Mouse (Mus musculus) testis, postnatal 10 days (tissue): ENCODE results near the gene Dnaja4.
"Not testable (repeated sequence)": the region's sequence is repeated elsewhere in the genome, so short reads cannot be mapped to it uniquely, and the experiment has no call there.

Experiments used
- DNase-seq: peaks from one replicate; pipeline ENCODE4 v3.0.0; 2021; ENCODE audit warnings: low spot score

The Dnaja4 gene

DNA sequence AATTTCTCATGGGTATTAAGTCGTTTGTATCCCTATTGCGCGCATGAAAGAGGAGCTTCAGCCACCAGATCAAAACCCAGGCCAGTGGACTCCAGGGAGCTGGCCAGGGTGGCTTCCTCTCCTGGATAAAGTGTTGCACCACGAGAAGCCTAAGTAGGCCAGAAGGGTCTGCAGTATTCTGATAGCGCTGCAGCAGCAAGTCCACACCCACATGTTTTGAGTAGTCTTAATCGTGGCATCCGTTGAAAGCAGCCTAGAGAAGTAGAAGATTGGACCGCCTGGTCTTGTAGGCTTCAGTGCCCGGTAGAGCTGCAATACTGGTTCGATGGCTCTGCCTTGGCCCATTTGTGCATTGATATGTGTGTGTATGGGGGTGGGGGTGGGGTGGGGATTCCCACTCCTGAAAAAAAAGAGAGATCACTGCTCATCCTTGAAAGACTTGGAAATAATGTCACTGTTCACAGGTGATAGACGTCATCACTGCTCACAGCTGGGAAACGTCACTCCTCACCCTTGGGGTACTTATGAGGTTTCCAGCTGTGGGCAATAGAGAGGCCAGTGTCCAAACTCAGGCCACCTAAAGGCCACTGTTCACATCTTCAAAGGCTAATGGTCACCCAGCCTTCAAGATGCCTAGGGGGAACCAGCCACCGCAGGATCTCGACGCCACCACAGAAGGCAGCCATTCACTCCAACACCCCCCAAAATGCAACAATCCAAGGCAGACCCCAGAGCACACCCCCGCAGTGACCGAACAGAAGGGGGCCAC, at the start of gene Dnaja4:
Dnaja4 (plus strand) TSS at position 556 of the 769 bp plus-strand sequence.
- no peak for DNase-seq

DNA sequence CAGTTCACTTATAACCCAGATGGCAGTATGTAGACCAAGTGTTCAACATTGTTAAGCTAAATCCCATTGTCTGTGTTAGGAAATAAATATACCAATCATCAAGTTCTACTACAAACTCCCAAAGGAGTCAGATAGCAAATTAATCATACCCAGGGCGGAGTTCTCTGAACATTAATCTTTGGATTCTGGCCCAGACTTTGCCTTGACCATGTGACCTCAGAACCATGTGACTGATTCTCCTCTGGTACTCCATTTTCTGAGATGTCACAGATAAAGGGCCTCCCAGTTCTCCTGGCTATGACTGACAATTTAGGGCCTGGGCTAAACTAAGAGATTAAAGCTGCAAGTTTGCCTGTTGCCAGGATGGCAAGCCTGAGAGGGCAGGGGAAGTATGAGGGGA, 49.3 kb upstream of the Dnaja4 start:
- DNase-seq: no peak

DNA sequence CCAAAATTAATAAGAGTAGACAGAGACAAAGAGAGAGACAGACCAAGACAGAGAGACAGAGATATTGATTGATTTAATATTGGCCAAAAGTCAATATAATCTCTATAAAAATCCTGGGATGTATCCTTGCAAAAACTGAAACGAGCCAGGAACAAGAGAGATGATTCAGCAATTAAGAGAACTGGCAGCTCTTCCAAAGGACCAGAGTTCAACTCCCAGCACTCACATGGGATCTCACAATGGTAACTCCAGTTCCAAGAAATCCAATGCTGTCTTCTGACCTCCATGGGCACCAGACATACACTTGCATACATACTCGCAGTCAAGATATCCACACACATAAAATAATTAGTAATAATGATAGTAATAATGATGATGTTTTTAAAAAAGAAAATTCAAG, 45.9 kb upstream of the Dnaja4 start:
- no peak for DNase-seq

DNA sequence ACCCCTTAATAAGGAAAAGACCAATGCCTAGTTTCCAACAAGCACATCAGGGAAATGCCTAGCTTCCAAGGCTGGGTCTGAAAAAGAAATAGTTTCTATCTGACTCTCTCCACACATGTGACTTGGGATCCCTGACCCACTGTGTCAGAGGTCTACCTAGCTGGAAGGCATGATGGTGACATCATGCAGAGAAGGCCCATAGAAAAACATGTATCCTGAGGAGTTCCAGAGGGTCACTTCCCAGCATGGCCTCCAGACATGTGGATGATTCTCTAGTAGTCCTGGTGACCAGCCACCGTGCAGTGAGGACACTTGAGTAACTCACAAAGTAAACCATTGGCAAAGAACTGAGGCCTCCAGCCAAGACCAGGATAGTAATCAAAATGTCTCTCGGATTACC, 42.8 kb upstream of the Dnaja4 start:
- no peak for DNase-seq

DNA sequence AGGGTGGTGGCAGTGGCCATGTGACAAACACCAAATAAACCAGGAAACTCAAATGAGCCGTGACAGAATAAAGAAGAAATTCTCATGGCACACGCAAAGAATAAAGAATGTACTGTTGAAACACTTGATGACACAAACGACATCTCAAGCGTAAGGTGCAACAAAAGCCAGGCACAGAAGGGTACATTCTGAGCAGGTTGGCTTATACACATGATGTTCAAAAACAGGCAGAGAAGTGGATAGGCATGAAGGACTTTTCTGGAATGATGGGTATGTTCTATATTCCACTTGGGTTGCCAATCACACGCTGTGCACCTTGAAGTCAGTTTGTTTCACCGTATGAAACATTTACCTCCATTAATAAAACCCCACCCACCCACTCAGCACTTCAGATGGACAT, 42.3 kb upstream of the Dnaja4 start:
- DNase-seq: no peak

DNA sequence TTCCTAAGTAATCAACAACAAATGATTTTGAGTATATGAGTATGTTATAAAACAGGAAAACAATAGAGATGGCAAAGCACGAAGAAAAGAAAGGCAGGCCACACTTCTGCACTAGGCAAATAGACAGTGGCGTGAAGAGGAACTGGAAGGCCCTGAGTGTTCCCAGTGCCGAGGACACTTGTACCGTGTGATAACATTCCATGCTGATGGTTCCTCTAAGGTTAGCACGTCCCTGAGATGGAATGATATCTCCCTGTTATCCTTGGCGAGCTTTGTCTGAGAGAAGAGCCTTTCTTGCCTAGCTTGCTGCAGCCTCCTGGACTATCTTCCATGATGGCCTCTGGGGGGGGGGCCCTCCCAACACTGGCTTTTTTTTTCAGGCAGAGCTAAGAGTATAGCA, 39.9 kb upstream of the Dnaja4 start:
- peak; percentile 45 for DNase-seq

DNA sequence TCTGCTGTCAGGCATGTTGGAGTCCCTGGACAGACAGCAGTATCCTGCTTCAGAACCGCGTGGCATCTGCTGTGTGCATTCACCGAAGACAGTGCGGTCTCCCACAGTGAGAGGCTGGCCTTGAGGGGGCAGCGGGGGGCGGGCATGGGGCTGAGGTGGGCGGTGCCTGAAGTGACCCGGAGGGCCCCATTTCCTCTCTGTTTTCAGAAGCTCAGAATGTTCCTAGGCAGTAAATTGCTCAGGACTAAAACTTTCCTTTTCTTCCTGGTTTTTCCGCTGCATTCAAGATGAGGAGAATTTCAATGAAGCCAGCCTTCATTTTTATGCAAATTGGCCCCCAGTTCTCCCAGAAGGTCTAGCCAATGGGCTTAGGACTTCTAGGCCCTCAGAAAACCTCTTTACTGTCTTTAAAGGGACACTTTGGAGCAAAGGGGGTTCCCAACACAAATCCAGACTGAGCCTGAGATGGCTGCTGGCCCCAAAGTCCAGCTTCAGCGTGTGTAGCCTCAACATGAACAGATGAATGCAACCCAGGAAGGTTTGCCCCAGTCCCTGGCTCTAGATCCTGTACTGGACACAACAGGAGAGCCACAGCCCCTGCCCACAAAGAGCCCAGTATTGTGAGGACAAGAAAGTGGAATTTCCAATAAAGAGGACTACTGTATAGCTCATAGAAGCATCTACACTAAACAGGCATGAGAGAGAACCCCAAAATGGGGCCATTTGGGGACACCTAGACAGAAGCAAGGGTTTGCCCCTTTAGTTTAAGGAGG, 36.9 kb upstream of the Dnaja4 start, which contains the start of gene Acsbg1:
Acsbg1 (minus strand) TSS at position 266 of the 773 bp plus-strand sequence.
- peak; percentile 83 for DNase-seq

DNA sequence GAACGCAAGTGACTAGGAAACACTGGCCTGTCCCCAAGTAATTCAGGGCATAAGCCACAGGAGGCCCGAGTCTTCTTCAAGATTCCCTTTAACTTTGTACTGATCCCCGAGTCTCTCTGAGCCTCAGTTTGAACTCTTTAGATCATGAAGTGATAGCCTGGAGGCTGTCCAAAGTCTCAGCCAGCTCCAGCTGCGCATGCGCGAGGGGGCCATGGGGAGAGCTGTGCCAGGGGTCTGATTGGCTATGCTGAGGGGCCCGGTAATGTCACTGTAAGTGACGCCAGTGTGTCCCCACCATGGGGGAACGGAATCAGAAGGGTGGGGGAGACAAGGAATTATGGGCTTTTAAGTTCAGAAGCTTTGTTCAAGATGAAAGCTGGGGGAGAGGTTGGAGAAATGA, 34.3 kb upstream of the Dnaja4 start:
- peak; percentile 70 for DNase-seq

DNA sequence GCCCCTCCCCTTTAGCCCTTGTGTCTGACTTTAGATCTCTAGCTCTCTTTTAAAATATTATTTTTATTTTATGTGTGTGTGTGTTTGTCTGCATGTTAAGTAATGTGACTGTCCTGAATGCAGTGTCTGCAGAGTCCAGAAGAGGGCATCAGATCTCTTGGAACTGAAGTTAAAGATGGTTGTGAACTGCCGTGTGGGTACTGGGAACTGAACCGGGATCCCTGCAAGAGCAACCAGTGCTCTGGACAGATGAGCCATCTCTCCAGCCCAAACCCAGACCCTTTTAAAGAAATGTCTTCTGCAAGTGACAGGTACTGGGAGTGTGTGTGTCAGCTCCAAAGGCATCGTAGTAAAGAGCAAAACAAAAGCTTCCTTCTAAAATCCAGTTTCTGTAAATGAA, 32.6 kb upstream of the Dnaja4 start:
- DNase-seq: no peak

DNA sequence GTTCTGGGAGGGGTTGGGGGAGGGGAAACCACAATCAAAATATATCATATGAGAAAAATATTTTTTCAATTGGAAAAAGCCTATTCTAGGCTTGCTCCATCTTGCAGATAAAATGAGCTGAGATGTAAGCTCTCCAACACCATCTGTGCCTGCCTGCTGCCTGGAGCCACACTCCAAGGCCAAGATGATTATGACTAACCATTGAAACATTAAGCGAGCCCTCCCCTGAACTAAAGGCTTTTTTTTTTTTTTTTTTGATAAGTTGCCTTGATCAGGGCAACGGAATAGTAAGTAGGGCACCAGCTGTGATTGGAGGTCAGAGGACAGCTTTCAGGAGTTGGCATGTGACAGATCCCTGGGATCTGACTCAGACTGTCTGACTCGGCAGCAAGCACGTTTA, 30.2 kb upstream of the Dnaja4 start:
- no peak for DNase-seq

DNA sequence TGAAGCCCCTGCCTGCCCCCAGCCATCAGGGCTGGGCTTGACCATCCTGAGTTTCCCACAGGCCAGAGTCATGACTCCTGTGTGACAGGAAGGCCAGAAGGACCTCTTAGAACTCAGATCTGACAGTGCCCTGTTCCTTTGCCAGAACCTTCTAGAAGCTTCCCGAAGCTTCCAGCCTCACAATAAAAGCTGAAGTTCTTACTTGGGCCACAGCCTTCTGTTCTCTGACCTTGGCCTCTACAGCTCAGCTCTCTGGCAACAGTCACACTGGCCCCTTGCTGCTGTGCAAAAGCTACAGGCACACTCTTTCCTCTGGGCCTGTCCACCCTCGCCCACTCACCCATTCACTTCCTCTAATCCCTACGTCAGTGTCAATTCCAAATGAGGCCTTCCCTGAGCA, 26.7 kb upstream of the Dnaja4 start:
- no peak for DNase-seq

DNA sequence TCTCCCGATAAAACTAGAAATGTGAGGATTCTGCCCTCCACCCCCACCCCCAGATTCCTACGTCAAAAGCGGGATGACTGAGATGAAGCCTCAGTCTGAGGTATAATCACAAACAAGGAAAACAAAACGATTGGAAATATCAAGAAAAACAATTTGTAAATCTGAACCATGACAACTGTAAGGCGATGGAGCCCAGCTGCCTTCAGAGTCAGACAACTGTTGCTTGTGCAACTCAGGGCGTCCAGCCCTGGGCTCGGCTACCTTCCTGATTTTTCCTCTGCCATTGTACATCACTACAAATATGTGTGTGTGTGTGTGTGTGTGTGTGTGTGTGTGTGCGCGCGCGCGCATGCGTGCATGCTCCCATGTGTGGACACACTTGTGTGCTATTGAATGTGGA, 24.8 kb upstream of the Dnaja4 start:
- no peak for DNase-seq

DNA sequence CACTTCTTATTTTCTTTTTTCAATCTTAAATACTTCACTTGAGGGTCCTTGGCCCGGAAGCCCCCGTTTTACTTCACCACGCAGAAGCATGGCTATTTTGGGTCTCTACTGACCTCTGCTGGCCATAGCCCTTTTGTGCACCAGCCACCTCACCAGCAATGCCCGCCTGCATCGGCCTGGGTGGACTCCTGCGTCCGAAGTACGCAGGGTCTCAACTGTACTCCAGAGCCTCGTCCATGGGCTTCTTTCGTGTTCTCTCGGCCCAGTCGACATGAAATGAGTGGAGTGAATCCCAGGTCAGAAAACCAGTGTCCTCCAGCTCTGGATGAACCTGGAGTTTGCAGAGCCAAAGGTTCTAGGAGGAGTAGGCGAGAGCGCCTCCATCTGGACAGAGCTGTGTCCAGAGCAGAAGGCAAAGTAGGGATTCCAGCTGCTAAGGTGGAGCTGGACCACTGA, 22.1 kb upstream of the Dnaja4 start:
- DNase-seq: peak; percentile 87

DNA sequence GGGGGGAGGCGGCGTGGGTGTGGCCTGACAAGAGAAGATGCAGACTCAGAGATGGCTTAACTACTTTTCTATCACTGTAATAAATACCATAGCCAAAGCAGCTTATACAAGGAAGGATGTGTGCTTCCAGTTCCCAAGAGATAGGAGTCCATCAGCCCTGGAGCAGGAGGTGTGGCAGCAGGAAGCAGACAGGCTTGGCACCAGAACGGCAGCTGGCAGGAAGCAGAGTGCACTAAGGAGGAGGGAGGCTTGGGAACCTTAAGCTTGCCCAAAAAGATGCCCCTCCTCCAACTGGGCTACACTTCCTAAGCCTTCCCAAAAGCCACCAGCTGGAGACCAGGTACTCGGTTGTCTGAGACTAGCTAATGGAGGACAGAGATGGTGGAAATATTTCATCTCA, 15.8 kb upstream of the Dnaja4 start:
- DNase-seq: no peak

DNA sequence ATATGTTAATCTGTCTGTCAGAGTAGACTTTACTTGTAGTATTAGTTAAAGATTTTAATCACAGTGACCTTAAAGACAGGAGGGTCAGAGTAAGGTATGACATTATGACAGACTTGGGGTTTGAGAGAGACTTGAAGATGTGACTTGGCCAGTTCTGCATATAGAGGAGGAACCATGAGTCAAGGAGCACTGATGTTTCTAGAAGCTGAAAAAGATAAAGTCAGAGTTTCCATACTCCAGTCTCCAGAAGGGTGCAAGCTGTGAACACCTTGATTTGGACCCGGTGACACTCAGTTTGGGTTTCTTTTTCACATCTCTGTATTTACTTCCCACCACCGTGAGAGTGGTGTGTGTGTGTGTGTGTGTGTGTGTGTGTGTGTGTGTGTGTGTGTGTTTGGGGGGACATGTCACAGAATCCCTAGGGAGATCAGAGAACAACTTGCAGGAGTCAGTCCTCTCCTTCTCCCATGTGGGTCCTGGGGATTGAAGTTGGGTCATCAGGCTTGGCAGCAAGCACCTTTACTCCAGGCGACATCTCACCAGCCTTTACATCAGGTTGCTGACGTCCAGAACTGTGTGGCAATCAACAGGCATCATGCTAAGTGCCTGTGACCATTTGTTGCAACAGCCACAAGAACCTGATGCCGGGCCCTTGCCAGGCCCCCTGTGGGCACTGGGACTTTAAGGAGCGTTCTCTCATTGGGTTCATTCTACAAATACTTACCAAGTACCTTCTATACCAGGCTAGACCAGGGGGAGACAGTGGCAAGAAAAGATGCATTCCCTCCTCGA, 14.7 kb upstream of the Dnaja4 start:
- DNase-seq: no peak

DNA sequence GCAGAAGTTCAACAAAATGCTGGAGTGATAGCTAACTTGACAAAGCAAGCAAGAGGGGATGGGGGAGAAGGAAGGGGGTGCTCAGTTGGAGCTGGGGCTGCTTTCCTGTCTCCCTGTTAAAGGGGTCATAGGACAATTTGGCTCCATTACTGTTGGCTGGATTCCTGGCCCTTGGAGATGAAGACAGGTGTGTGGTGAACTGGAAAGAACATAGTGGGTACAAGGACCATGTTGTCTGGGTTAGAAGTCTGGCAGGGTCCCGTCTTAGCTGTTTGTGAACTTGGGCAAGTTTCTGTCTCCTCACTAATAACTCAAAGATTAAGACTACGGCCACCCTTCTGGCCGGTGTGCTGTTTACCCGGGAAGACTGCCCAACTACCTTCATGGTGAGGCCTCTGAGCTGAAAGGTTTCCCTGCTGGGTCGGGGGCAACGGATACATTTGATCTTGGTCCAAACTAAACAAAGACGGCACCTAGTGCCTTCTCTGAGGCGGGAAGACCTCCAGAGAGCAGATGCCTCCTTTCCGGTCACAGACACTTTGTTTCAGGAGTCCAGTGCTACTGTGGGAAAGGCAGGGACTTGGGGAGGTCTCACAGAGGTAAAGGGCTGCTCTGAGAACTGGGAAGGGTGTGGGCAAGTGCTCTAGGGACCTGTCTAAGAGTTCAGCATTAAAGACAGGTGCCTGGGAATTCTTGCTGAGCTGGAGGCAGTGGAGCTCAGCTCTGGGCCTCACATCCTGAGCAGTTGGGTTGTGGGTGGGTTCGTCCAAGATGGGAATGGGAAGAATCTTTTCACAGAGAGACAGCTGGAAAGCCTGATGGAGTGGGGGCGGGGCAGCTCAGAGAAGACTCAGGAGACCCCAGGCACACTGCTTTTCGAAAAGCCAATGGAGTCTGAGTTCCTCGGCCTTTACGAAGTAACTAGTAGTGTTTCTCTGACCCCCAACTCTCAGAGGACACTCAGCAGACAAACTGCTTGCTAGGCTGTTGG, 11.1 kb upstream of the Dnaja4 start:
- no peak for DNase-seq

DNA sequence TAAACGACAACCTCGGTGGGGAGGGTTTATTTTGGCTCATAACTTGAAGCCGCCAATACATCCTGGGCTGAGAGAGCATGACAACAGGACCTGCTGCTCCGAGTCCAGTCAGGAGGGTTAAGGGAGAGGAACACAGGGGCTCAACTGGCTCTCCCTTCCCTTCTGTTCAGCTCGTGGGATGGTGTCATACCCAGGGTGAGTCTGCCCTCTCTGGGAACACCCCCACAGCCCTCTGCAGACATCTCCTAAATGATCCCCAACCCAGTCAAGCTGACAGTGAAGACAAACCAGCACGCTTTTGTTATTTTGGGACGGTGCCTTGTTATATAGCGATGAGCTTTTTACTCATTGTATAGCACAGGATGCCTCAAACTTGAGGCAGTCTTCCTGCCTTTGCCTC, 9.2 kb upstream of the Dnaja4 start:
- no peak for DNase-seq

DNA sequence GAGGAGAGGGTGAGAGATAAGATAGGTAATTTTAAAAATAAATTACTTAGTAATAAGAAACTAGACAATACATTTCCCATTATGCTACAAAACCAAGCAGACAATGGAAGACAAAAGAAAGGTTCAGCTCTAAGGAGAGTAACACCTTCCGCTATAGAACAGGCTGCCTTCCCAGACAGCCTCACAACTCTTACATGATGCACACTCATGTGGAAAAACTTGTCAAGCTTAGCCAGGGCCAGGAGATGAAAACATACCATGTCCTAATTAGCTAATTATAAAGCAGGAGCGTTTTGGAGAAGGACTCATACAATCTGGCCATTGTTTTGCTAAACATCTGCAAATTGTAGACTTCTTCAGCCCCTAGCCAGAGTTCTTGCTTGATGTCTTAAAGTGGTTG, 8.0 kb upstream of the Dnaja4 start:
- DNase-seq: not testable (repeated sequence)

DNA sequence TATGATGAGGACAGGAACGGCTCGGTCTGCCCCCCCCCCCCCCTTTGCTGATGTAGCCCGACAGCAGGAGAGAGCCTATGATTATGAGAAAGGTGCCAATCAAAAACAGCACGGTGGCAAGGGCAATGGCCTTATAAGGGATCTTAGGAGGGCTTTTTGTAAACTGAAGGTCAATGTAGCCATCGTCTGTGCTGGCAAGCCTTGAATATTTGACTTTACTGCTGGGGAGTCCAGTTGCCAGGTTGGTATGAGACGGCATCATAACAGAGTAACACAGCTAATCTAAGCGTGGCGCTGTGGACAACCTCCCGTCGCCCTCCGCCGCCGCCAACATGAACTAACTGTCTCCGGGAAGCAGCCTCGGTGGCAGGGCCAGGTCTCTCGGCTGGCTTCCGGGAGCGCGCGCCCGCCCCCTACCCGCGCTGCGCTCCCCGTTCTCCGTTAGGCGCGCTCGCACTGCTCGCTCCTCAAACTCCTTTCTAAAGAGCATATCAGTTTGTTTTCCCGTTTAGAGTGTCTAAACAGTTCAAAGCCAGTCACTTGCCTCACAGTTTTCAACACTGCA, 7.3 kb upstream of the Dnaja4 start:
- DNase-seq: not testable (repeated sequence)

DNA sequence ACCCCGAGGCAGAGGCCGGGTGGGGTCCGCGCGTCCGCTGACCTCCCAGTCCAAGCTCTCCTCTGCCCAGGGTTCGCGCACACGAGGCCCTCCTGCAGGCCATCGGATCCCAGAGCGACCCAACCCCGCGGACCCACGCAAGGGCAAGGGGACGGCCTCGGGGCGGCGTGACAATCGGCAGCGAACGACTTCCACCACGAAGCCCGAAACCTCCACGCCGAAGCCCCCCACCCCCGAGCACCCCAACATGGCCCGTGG, 343 bp downstream of the Dnaja4 start:
- no peak for DNase-seq
